Mouse (Mus musculus) T-cell, adult 2 months (primary cell): ENCODE data around the gene Slc38a10.

Experiments
- DNase-seq: peaks from one replicate; pipeline ENCODE4 v3.0.0; 2022; ENCODE audit warnings: low spot score

The Slc38a10 gene

DNA sequence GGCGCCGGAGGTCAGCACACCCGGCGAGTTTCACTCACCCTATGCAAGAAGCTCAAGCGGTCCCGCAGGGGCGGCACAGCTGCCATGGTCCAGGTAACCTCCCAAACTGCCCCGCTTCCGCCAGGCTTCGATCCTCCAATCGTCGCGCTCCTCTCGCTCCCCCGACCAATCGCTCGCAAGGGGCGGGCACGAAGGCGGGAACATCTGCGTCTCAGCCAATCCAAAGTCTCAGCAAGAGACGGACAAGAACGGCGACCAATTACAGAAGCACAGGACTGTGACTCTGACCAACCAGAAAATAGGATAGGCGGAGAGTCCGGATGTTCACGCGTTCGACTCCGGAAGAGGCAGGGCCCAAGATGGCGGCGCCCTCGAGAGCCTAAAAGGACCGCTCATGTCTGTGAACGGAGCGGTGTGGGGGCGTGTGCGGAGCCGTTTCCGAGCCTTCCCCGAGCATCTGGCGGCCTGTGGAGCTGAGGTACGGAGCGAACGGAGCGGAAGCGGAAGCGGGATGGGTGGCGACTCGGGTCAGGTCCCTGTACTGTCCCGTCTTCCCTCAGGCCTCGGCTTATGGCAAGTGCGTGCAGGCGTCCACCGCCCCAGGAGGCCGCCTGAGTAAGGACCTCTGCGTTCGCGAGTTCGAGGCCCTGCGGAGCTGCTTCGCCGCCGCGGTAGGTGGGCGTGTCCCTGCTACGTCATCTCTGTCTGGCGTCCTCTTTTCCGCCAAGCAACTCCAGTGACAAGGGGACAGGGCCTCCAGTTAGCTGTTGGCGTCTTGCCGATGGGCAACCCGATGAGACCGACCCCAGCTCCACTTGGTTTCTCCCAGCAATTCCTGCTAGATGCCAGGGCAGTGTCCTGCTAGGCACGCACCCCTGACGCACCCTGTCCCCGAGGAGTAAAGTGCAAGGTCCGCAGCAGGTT, 52.3 kb downstream of the Slc38a10 start, which contains the start of the genes Tepsin and Ndufaf8:
Gene Tepsin (minus strand): TSS at position 144 of the 924 bp plus-strand sequence.
Gene Ndufaf8 (plus strand): TSS at position 341 of the 924 bp plus-strand sequence.
- peak; percentile 99 for DNase-seq

DNA sequence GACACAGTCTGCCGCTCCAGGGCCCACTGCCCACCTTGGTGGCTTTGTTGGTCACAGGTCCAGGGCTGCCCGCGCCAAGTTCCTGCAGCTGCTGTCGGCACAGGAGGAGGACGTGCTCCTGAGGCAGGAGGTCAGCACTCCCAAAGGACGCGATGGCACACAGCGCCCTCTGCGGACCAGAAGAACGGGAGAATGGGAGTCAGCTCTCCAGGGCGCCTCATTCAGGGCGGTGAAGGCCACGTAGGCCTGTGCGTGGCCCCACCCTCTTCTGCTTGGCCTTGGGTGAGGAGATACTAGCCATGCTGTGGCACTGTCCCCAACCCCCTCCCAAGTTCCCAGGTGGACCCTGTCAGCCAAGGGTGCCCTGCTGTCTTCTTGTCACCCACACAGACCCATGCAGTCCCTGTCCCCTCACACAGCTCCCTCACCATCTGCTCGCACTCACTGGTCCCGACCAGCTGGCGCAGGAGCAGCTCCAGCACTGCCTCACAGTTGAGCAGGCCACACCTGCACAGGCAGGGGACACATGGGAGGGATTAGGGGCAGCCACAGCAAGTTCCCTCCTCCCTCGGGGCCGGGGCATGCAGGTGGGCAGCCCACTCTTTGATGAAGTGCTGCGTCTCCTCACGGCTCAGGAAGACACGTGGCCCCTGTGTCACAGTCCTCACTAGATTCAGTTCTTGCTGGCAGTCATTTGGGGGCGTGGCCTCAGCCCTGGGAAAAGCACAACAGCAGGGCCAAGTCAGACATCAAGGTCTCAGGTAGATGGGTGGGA, 58.1 kb downstream of the Slc38a10 start:
- DNase-seq, result no peak

GRCm38 (mm10) chr11:120090661-120091060, 60.5 kb downstream of the Slc38a10 start:
- DNase-seq, result no peak

- DNase-seq, result peak; percentile 96
Measured at GRCm38 (mm10) chr11:120086702-120087152, 64.4 kb downstream of the Slc38a10 start, which contains the start of gene Cep131. Gene Cep131 (minus strand): TSS chr11:120086827.

GRCm38 (mm10) chr11:120085891-120086627, 65.1 kb downstream of the Slc38a10 start:
- DNase-seq, result peak; percentile 17

GRCm38 (mm10) chr11:120080282-120080681, 70.9 kb downstream of the Slc38a10 start:
- no peak for DNase-seq

GRCm38 (mm10) chr11:120076191-120076590, 75.0 kb downstream of the Slc38a10 start:
- no peak for DNase-seq

DNA sequence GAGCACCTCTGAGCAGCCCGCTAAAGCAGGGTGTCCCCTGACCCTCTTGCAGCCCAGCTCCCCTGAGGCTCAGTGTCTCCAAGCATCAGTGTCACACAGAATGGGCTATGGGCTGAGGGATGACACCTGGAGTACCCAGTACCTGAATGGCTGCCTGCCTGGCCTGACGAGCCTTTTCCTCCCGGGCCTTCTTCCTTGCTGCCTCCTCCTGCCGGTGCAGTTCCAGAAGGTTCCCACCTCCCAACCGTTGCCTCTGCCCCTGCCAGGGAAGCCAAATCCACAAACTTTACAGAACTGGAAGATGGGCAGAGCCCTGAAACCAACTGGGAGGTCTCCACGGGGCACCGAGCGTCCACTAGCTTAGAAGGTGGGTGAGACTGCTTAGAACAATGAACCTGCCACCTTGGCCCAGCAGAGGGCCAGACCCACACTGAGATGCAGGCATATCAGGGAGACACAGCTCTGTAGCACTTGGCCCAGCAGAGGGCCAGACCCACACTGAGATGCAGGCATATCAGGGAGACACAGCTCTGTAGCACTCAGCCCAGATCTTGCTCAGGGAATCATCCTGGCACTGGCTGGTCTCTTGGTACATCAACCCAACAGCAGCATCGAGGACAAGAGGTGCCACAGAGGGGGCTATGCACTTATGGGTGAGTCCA, 78.0 kb downstream of the Slc38a10 start:
- DNase-seq, result no peak

GRCm38 (mm10) chr11:120071731-120072320, 79.3 kb downstream of the Slc38a10 start:
- no peak for DNase-seq

GRCm38 (mm10) chr11:120071065-120071464, 80.1 kb downstream of the Slc38a10 start:
- DNase-seq, result no peak

- no peak for DNase-seq
Measured at GRCm38 (mm10) chr11:120070286-120070930, 80.7 kb downstream of the Slc38a10 start.

GRCm38 (mm10) chr11:120069261-120069660, 81.9 kb downstream of the Slc38a10 start:
- no peak for DNase-seq

DNA sequence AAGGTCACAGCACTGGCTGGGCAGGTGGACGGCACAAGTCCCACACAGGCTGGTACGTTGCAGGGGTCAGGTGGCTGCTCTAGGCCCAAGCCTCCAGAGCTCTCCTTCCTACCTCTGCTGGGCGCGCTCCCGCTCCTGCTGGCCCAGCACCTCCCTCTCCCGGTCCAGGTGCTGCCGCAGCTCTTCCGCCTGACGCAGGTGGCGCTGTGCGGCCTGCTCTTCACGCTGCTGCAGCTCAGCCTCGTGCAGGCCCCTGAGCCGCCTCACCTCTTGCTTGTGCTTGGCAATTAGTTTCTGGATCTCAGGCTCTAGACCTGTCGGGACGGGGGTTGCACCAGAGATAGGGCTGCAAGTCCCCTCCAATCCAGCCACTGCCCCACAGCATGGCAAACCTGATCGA, 83.3 kb downstream of the Slc38a10 start:
- no peak for DNase-seq

DNA sequence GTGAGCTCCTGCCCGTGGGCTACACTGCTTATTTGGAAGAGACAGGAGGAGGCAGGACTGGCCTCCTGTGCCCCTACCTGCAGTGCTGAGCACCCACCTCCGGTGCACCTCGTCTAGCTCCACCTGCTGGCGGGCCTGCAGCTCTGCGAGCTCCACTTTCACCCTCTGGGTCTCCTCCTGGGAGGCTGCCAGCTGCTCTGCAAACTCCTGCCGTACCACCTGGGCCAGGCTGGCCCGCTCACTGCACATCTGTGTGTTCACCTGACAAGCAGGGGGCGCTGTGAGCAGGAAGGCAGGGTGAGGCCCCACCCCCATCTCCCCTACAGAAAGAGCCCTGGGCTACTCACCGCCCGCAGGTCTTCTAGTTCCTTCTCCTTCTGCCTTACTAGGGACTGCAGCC, 85.9 kb downstream of the Slc38a10 start:
- DNase-seq, result peak; percentile 31

GRCm38 (mm10) chr11:120064668-120065040, 86.5 kb downstream of the Slc38a10 start:
- DNase-seq, result no peak

DNA sequence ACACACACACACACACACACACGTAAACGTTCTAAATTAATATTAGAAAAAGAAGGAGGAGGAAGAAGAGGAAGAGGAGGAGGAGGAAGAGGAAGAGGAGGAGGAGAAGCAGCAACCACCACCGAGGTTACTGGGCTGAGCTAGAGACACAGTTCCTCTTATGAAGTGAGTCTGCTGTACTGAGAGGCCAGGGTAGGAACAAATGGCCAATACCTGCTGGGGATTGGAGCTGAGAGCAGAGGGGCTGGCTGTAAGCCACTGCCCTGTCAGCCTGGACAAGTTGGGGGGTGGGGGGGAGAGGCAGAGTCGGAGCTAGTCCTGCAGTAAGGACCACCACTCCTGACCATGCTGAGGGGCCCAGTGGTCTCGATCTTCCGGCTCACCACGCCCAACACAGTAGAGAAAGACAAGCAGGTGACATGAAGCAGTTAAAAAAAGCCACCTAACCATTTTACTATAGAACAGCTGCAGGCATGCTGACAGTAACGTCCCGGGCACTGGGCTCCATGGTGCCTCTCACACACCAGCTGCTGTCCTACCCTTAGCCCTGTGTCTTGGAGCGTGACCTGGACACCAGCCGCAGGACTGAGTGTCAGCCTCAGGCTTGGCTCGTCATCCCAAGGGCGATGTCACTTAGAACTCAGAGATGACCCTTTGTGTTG, 87.0 kb downstream of the Slc38a10 start:
- no peak for DNase-seq

DNA sequence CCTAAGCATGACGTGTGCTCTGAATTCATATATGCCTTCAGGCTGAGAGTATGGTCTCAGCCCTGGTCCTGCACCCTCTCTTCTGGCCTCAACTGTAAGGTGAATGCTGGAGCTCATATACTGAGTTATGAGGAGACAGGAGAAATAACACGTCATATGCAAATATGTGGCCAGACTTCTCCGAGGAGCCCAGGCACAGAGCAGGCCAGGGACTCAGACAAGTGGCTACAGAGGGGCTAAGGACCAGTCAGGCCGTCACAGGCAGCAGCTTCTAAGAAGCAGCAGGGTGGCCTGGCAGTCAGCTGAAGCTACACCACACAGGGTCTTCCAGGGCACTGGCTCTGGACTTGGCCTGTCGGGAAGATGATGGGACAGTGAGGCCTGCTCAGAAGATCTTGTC, 87.8 kb downstream of the Slc38a10 start:
- DNase-seq, result no peak

GRCm38 (mm10) chr11:120060634-120061033, 90.5 kb downstream of the Slc38a10 start:
- DNase-seq, result no peak

- DNase-seq, result no peak
Measured at GRCm38 (mm10) chr11:120055953-120056732, 95.0 kb downstream of the Slc38a10 start.
